Mouse (Mus musculus) heart, postnatal 0 days (tissue): ENCODE measurements around the gene Pde4a.

Experiments used
- CTCF ChIP-seq: IDR thresholded peaks from 2 replicates; pipeline ENCODE4 v1.5.1; 2016; ENCODE audit warnings: antibody characterized with exemption, control low read depth, low read depth
- EP300 ChIP-seq: IDR thresholded peaks from 2 replicates; pipeline ENCODE4 v1.6.1; 2016; ENCODE audit warnings: antibody characterized with exemption, low read depth

DNA sequence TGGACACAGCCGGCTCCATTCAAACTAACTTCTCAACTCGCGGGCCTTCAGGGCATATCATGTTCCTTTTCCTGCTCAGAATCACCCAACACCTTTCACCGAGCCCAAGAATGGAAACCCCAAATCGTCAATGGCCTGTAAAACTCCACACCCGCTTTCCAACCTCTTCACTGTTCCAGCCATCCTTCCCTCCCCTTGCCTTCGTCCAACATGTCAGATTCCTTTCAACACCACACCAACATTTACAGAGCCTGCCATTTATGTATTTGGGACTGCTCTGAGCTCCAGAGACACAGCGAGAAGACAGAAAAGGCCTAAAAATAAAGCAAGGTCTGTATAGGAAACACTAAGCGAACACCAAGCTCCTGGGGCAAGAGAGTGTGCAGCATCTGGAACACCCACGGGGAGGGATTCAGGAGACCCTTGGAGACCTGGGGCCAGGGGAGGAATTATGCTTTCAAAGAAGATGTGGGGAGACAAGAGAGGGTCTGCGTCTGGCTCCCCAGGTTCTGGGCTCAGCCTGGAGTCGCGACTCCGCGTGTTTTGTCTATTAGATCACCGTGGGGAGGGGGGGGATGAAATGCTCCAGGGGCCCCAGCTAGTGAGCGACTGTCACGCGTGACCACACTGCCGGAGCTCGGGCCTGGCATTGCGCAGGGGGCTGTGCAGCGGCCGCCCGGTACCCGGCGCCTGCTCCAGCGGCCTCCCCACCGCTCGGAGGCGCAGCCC, 72.7 kb downstream of the Pde4a start:
- TF ChIP-seq CTCF: no peak
- no peak for TF ChIP-seq EP300
